ENCODE assay signal across 8 mouse cellular contexts in the genomic region with DNA sequence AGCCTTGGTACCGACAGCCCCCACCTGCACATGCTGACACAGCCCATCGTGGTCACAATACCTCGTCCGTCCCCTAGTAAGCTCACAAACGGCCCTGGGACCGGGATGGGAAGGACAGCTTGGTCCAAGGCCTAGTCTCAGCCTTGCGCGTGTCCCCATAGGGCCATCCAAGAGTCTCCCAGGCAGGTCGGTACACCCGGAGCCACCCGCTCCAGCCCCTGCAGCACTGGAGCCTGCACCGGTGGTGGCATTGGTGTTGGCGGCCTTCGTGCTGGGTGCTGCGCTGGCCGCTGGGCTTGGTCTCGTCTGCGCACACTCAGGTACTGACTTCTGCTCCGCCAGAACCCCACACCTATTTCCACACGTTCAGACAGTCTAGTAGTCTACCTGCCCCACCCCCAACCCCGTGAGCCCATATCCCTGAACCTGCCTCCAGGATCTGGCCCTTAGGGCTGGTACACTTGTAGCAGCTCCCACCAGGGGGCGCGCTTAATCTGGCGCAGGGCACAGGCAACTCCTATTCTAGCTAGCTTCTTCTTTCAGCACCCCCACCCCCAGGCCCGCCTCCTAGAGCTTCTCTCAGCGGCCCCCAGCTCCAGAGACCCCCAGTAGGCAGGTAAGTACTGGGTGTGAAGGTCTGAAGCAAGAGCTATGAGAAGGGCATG. TPM values are rescaled to one million over a fixed set of nuclear protein-coding genes. Genes with fewer than 3 reads are reported as not detected.
DNase-seq lines count a peak whose midpoint lies in the region; ATAC-seq and TF ChIP-seq lines count a peak whose summit lies in the region.

No protein-coding gene starts in this region.

- H3K27me3 ChIP-seq in E14TG2a.4 (ENCODE audit: insufficient read depth, low read length), result peaks cover 13% of the 10 kb centered on the region
- H3K27me3 ChIP-seq in heart, embryonic 13.5 days (replicated peaks), result no peaks in the 10 kb centered on the region

- no peaks in the 10 kb centered on the region for H3K9me3 ChIP-seq in E14TG2a.4 (ENCODE audit: low read length)
- no peaks in the 10 kb centered on the region for H3K9me3 ChIP-seq in heart, embryonic 13.5 days

- WGBS in heart, embryonic 13.5 days, result 33% methylated on average over 26 of the region's 26 CpGs

- peaks cover 76% of the 10 kb centered on the region for H3K4me1 ChIP-seq in E14TG2a.4 (replicated peaks; ENCODE audit: low read depth, low read length)
- H3K4me1 ChIP-seq in heart, embryonic 13.5 days, result peaks cover 43% of the 10 kb centered on the region

- DNase-seq in brain, embryonic 14.5 days (ENCODE audit: low read depth), result peak; percentile 82
- peak; percentile 89 for DNase-seq in layer of hippocampus, adult 11-12 months (ENCODE audit: low spot score)
- DNase-seq in lung, adult 18-20 months, result peak; percentile 75 to 84
- DNase-seq in ovary, postnatal 10 days (ENCODE audit: low spot score), result peak; percentile 62
- DNase-seq in thymus, postnatal 0 days (ENCODE audit: low spot score), result peak; percentile 83

- peak overlapping the region; percentile 71 for H3K4me3 ChIP-seq in E14TG2a.4 (replicated peaks; ENCODE audit: low read length)
- no peak overlapping the region for H3K4me3 ChIP-seq in heart, embryonic 13.5 days

- ATAC-seq in erythroid progenitor cell, adult 5-6 weeks (replicated peaks; ENCODE audit: low FRiP score, poor library complexity, severe bottlenecking), result peak; percentile 52
- no peak for ATAC-seq in heart, embryonic 13.5 days (ENCODE audit: extremely low read depth, insufficient number of reproducible peaks, low FRiP score, low TSS enrichment)

- H3K4me2 ChIP-seq in heart, embryonic 13.5 days, result peak overlapping the region; percentile 11; the same call in 1 of the 2 replicates

- peaks cover 38% of the 10 kb centered on the region for H3K36me3 ChIP-seq in E14TG2a.4 (ENCODE audit: insufficient read depth, low read length)
- H3K36me3 ChIP-seq in heart, embryonic 13.5 days, result peaks cover 53% of the 10 kb centered on the region

- TF ChIP-seq POLR2A in brain, embryonic 14.5 days (IDR thresholded peaks at IDR 0.05; ENCODE audit: borderline replicate concordance, extremely low read depth, insufficient read depth, insufficient read length, poor library complexity, severe bottlenecking), result no peak

- no peak overlapping the region for H3K27ac ChIP-seq in heart, embryonic 13.5 days (replicated peaks)

- peak; percentile 27 for TF ChIP-seq CTCF in E14TG2a.4 (conservative IDR thresholded peaks at IDR 0.05; ENCODE audit: low read length)
- TF ChIP-seq CTCF in brain, embryonic 14.5 days (IDR thresholded peaks at IDR 0.05; ENCODE audit: borderline replicate concordance, extremely low read depth, insufficient read depth, insufficient read length), result peak; percentile 85

- peak overlapping the region; percentile 72; the same call in 1 of the 2 replicates for H3K9ac ChIP-seq in heart, embryonic 13.5 days

RNA-seq across cellular contexts. Expression of gene Tgfbr3l, which starts 2.4 kb away (rescaled TPM):
- 47.4 and 61.4 TPM in 2 replicates for polyA plus RNA-seq in brain, embryonic 14.5 days (2012; rRNA removed)
- total RNA-seq in erythroid progenitor cell, adult 5-6 weeks (2015; ENCODE audit: low replicate concordance), result not detected in 2 replicates
- not detected in 2 replicates for total RNA-seq in erythroid progenitor cell, adult 5-6 weeks (2017; ENCODE audit: low replicate concordance)
- polyA plus RNA-seq in heart, embryonic 13.5 days (2015; fragmentation: Nextera tagmentation; extraction: Ambion mirVana), result 2.2 and 2.5 TPM in 2 replicates
- 2.3 and 4.0 TPM in 2 replicates for polyA plus RNA-seq in thymus, postnatal 0 days (2015; fragmentation: Nextera tagmentation; extraction: Ambion mirVana)

RNA-seq across cellular contexts. Expression of gene Snapc2, which starts 2.4 kb away (rescaled TPM):
- 65.5 and 75.9 TPM in 2 replicates for polyA plus RNA-seq in brain, embryonic 14.5 days (2012; rRNA removed)
- 4.2 and 10.5 TPM in 2 replicates for total RNA-seq in erythroid progenitor cell, adult 5-6 weeks (2015; ENCODE audit: low replicate concordance)
- total RNA-seq in erythroid progenitor cell, adult 5-6 weeks (2017; ENCODE audit: low replicate concordance), result 3.2 and 6.7 TPM in 2 replicates
- polyA plus RNA-seq in heart, embryonic 13.5 days (2015; fragmentation: Nextera tagmentation; extraction: Ambion mirVana), result 39.5 and 42.8 TPM in 2 replicates
- 34.5 and 36.4 TPM in 2 replicates for polyA plus RNA-seq in thymus, postnatal 0 days (2015; fragmentation: Nextera tagmentation; extraction: Ambion mirVana)

RNA-seq across cellular contexts. Expression of gene Ctxn1, which starts 8.6 kb away (rescaled TPM):
- polyA plus RNA-seq in brain, embryonic 14.5 days (2012; rRNA removed), result 399 and 499 TPM in 2 replicates
- not detected in 2 replicates for total RNA-seq in erythroid progenitor cell, adult 5-6 weeks (2015; ENCODE audit: low replicate concordance)
- 1.1 TPM in 1 of 2 replicates, not detected in the other for total RNA-seq in erythroid progenitor cell, adult 5-6 weeks (2017; ENCODE audit: low replicate concordance)
- polyA plus RNA-seq in heart, embryonic 13.5 days (2015; fragmentation: Nextera tagmentation; extraction: Ambion mirVana), result 35.1 and 38.4 TPM in 2 replicates
- polyA plus RNA-seq in thymus, postnatal 0 days (2015; fragmentation: Nextera tagmentation; extraction: Ambion mirVana), result 8.5 and 8.7 TPM in 2 replicates

RNA-seq across cellular contexts. Expression of gene Gm49320, which starts 11.8 kb away (rescaled TPM):
- polyA plus RNA-seq in brain, embryonic 14.5 days (2012; rRNA removed), result 4.3 and 5.6 TPM in 2 replicates
- 2.5 TPM in 1 of 2 replicates, not detected in the other for total RNA-seq in erythroid progenitor cell, adult 5-6 weeks (2015; ENCODE audit: low replicate concordance)
- not detected in 2 replicates for total RNA-seq in erythroid progenitor cell, adult 5-6 weeks (2017; ENCODE audit: low replicate concordance)
- polyA plus RNA-seq in heart, embryonic 13.5 days (2015; fragmentation: Nextera tagmentation; extraction: Ambion mirVana), result 0.52 TPM in 1 of 2 replicates, not detected in the other
- 0.21 and 0.26 TPM in 2 replicates for polyA plus RNA-seq in thymus, postnatal 0 days (2015; fragmentation: Nextera tagmentation; extraction: Ambion mirVana)

RNA-seq across cellular contexts. Expression of gene Map2k7, which starts 11.9 kb away (rescaled TPM):
- 58.7 and 63.5 TPM in 2 replicates for polyA plus RNA-seq in brain, embryonic 14.5 days (2012; rRNA removed)
- 25.2 and 25.6 TPM in 2 replicates for total RNA-seq in erythroid progenitor cell, adult 5-6 weeks (2015; ENCODE audit: low replicate concordance)
- total RNA-seq in erythroid progenitor cell, adult 5-6 weeks (2017; ENCODE audit: low replicate concordance), result 16.9 and 20.3 TPM in 2 replicates
- 18.8 and 22.8 TPM in 2 replicates for polyA plus RNA-seq in heart, embryonic 13.5 days (2015; fragmentation: Nextera tagmentation; extraction: Ambion mirVana)
- polyA plus RNA-seq in thymus, postnatal 0 days (2015; fragmentation: Nextera tagmentation; extraction: Ambion mirVana), result 33.3 and 35.4 TPM in 2 replicates

Comparison
In these comparisons a context has a peak if more than half of its experiments do, and no peak if none do; other contexts are left out.
1. RNA of gene Ctxn1, which starts 8.6 kb away (polyA plus RNA-seq): 399 to 499 TPM in brain, embryonic 14.5 days; 35.1 to 38.4 TPM in heart, embryonic 13.5 days and 8.5 to 8.7 TPM in thymus, postnatal 0 days; every median in the first group is over 10 times any median in the second.
2. Peak in every context shown above with its lines, with median percentiles within 50 percentile points of each other: DNase-seq.